Mouse (Mus musculus): ENCODE data around the gene Scube1.

DNA sequence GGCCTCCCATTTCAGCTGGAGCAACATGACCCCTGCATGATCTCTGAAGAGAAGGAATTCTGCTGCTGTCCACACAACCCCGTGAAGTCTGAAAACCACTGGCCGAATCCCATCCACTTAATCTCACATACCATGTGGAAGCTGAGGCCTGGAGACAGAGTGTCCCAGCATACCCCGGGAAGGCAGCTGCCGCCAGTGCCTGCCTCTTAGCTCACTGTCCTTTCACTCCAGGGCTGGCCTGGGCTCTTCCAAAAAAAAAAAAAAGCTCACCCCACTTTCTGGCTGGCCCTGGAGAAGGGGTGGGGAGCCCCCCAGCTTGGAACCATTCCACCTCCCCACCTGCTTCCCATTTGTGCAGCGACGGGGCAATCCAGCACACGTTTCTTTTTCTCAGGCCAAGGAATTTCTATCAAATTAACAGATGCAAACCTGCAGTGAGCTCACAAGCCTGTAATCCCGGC is 32.9 kb downstream of the Scube1 start:
- TF ChIP-seq USF1 (IDR thresholded peaks at IDR 0.05; ENCODE audit: low read depth, low read length) (no peak), ZNF384 (IDR thresholded peaks at IDR 0.05; ENCODE audit: low read depth, low read length) (no peak), SIN3A (IDR thresholded peaks at IDR 0.05; ENCODE audit: low read length) (no peak), CTCF (conservative IDR thresholded peaks at IDR 0.05 in 1 of 2, IDR thresholded peaks at IDR 0.05 in 1 of 2; ENCODE audit: low read depth in 2 of 2, low read length in 2 of 2) (no peak), BHLHE40 (IDR thresholded peaks at IDR 0.05; ENCODE audit: low read depth, low read length) (no peak), KAT2A (IDR thresholded peaks at IDR 0.05; ENCODE audit: insufficient replicate concordance, low read length) (no peak), E2F4 (IDR thresholded peaks at IDR 0.05; ENCODE audit: insufficient replicate concordance, low read depth, low read length) (no peak), ZMIZ1 (IDR thresholded peaks at IDR 0.05; ENCODE audit: low read depth, low read length) (no peak), POLR2AphosphoS2 (IDR thresholded peaks at IDR 0.05; ENCODE audit: low read depth, low read length) (no peak), JUN (IDR thresholded peaks at IDR 0.05; ENCODE audit: insufficient read depth, low read depth, low read length) (no peak), EP300 (IDR thresholded peaks at IDR 0.05; ENCODE audit: low read length) (no peak), RCOR1 (conservative IDR thresholded peaks at IDR 0.05; ENCODE audit: low read depth, low read length) (no peak), ZKSCAN1 (IDR thresholded peaks at IDR 0.05; ENCODE audit: borderline replicate concordance, low read depth, low read length) (no peak), POLR2A (IDR thresholded peaks at IDR 0.05; ENCODE audit: low read depth, low read length) (no peak)

All from CH12.LX (cell line).